Mouse (Mus musculus): ENCODE measurements around the gene Pigyl.

GRCm38 (mm10) chr9:22162305-22162704 lies 5.7 kb downstream of the Pigyl start:
- TF ChIP-seq CTCF (IDR thresholded peaks at IDR 0.05; ENCODE audit: low read depth) (no peak), EP300 (optimal IDR thresholded peaks at IDR 0.05) (no peak)

Measured in stomach, postnatal 0 days (tissue).